Mouse (Mus musculus) liver, embryonic 12.5 days (tissue): ENCODE data around the gene Afmid. TPM values are rescaled to one million over a fixed set of nuclear protein-coding genes. Genes with fewer than 3 reads are reported as not detected.
"Not testable (repeated sequence)": the region's sequence is repeated elsewhere in the genome, so short reads cannot be mapped to it uniquely, and the experiment has no call there.

Experiments used
- ATAC-seq: fragments of 200-750 bp; cut with Nextera tagmentation; 2 replicates; pipeline ENCODE4 v1.8.0; 2017; ENCODE audit warnings: moderate number of reproducible peaks, mild to moderate bottlenecking, moderate library complexity
- H3K27ac ChIP-seq: fragments of 300-500 bp; sonication (generic); 2 replicates; pipeline ENCODE4 v1.5.1; 2016; ENCODE audit warnings: mild to moderate bottlenecking
- H3K27me3 ChIP-seq: fragments of 300-500 bp; sonication (generic); replicated peaks from 2 replicates; pipeline ENCODE4 v1.6.1; 2016; ENCODE audit warnings: mild to moderate bottlenecking, moderate library complexity
- H3K36me3 ChIP-seq: fragments of 300-500 bp; sonication (generic); 2 replicates; pipeline ENCODE4 v1.6.1; 2016; ENCODE audit warnings: mild to moderate bottlenecking, moderate library complexity
- H3K4me1 ChIP-seq: fragments of 300-500 bp; sonication (generic); 2 replicates; pipeline ENCODE4 v1.6.1; 2016
- H3K4me2 ChIP-seq: fragments of 300-500 bp; sonication (generic); 2 replicates; pipeline ENCODE4 v1.6.1; 2016; ENCODE audit warnings: mild to moderate bottlenecking, moderate library complexity
- H3K4me3 ChIP-seq: fragments of 300-500 bp; sonication (generic); 2 replicates; pipeline ENCODE4 v1.5.1; 2016; ENCODE audit warnings: mild to moderate bottlenecking, moderate library complexity
- H3K9ac ChIP-seq: fragments of 300-500 bp; sonication (generic); 2 replicates; pipeline ENCODE4 v1.6.1; 2016; ENCODE audit warnings: mild to moderate bottlenecking, moderate library complexity
- H3K9me3 ChIP-seq: fragments of 300-500 bp; sonication (generic); replicated peaks from 2 replicates; pipeline ENCODE4 v1.6.1; 2016; ENCODE audit warnings: mild to moderate bottlenecking, moderate library complexity
- WGBS: fragments of 180-500 bp; shearing (Covaris S2); methylation state at CpG from one replicate; pipeline ENCODE4 v1.1.7; 2016; ENCODE audit not compliant: insufficient replicate concordance; 5-methylcytosine and 5-hydroxymethylcytosine counted together
- polyA plus RNA-seq: library from polyadenylated mRNA; unstranded; fragments of >200 nt; fragmentation: Nextera tagmentation; extraction: Ambion mirVana; gene quantifications from 2 replicates; pipeline ENCODE4 v1.2.1, GENCODE M21; 2016

Gene Afmid
- polyA plus RNA-seq, 1 experiment from 2014 or later = 6.7 TPM

- ATAC-seq = no peak
- H3K27ac ChIP-seq = peak overlapping the region; percentile 87
- H3K36me3 ChIP-seq = peaks cover 11% of the 10 kb centered on the region
- no peak overlapping the region for H3K4me3 ChIP-seq
- WGBS = 56% methylated on average over 18 of the region's 18 CpGs
- peak overlapping the region; percentile 23; the same call in 1 of the 2 replicates for H3K9ac ChIP-seq
- H3K4me1 ChIP-seq = peaks cover 91% of the 10 kb centered on the region
- no peaks in the 10 kb centered on the region for H3K9me3 ChIP-seq
- H3K27me3 ChIP-seq = no peaks in the 10 kb centered on the region
- H3K4me2 ChIP-seq = peak overlapping the region; percentile 82
Observed at GRCm38 (mm10) chr11:117828149-117828887, 2.6 kb downstream of the Afmid start.

GRCm38 (mm10) chr11:117828888-117829604 is 3.3 kb downstream of the Afmid start:
- peak; percentile 43 for ATAC-seq
- H3K9me3 ChIP-seq = no peaks in the 10 kb centered on the region
- peaks cover 89% of the 10 kb centered on the region for H3K4me1 ChIP-seq
- H3K4me2 ChIP-seq = peak overlapping the region; percentile 82
- peak overlapping the region; percentile 87 for H3K27ac ChIP-seq
- 13% methylated on average over 9 of the region's 9 CpGs for WGBS
- no peaks in the 10 kb centered on the region for H3K27me3 ChIP-seq
- H3K4me3 ChIP-seq = no peak overlapping the region
- peaks cover 3% of the 10 kb centered on the region for H3K36me3 ChIP-seq
- H3K9ac ChIP-seq = peak overlapping the region; percentile 23

DNA sequence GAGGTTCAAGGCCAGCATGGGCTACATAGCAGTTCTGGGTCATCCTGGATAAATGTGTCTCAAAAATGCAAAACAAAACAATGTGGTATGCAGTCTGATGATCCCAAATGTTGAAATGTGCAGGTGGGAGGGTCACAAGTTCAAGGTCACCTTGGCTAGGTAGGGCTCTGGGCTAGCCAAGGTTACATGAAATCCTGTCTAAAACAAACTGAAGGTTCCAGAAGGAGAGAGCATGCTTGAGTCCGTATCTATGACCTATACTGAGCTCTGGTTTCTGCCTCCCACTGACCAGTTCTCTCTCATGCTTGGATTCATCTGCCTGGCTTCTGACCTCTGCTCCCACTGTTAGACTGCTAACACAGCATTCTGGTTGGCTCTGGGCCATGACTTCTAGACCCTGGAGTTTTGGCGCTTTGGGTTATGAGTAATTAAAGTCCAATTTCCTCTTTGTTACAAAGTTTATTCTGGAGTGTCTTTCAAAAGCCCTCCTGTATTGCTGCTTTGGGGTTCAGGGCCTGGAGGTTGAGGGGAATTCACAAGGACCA is 4.0 kb downstream of the Afmid start:
- Histone ChIP-seq H3K4me1 (peaks cover 91% of the 10 kb centered on the region), H3K27me3 (no peaks in the 10 kb centered on the region), H3K9ac (peak overlapping the region; percentile 23; the same call in 1 of the 2 replicates), H3K4me3 (no peak overlapping the region), H3K36me3 (no peaks in the 10 kb centered on the region), H3K27ac (peak overlapping the region; percentile 87), H3K9me3 (no peaks in the 10 kb centered on the region), H3K4me2 (peak overlapping the region; percentile 82)
- no peak for ATAC-seq
- WGBS = 64% methylated on average over 2 of the region's 2 CpGs

DNA sequence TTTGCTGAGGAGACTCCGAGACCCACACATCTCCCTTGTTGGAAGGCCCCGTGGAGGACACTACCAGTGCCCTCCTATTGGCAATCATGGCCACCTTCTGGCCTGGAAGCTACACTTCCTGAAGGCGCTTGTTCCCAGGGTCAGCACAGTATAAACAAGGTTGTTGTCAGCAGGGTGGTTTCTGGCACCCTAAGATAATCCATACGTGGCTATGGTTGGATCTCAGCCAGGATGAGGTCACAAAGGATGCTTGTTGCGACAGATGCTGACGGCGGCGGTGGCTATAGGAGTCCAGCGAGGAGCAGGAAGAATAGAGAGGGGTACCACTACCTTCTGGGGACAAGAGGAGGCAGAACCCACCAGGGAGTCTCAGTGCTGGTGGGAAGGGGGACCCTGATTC is 4.7 kb downstream of the Afmid start:
- H3K9me3 ChIP-seq = no peaks in the 10 kb centered on the region
- H3K4me2 ChIP-seq = no peak overlapping the region
- H3K4me1 ChIP-seq = peaks cover 90% of the 10 kb centered on the region
- no peaks in the 10 kb centered on the region for H3K36me3 ChIP-seq
- no peak overlapping the region for H3K4me3 ChIP-seq
- WGBS = 68% methylated on average over 9 of the region's 9 CpGs
- H3K27ac ChIP-seq = peak overlapping the region; percentile 87
- H3K9ac ChIP-seq = no peak overlapping the region
- no peaks in the 10 kb centered on the region for H3K27me3 ChIP-seq
- no peak for ATAC-seq

DNA sequence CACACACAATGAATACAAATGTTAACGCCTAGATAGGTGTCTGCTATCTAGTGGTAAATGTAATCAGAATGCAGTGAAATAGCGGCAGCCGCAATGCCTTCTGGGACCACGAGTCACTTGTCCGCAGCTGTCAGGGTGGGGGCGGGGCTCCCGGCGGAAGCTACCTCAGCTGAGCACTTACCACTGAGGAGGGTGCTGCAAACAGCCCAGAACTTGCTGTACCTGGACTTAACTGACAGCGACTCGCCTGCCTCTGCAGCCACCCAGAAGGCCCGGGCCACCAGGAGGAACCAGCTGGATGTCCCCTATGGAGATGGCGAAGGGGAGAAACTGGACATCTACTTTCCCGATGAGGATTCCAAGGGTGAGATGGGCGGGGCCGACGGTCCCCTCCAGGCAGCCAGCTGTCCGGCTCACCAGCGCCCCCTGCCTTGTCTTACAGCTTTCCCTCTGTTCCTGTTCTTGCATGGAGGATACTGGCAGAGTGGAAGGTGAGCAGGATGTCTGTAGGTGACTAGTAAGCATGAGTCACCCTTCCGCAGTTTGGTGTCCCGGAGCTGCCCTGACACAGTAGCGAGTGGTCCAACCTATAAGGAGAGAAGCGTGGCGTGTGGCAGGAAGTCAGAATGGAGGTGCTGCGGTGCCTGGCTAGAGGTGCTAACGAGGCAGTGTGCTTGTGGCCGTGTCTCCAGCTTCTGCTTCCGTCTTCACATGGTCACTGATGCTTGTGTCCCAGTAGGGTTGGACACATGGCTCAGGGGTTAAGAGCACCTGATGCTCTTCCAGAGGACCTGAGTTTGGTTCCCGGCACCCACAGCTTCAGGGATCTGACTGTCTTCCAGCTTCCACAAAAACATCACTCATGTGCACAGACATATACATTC is 6.6 kb downstream of the Afmid start:
- Histone ChIP-seq H3K27ac (peak overlapping the region; percentile 75), H3K4me1 (peaks cover 92% of the 10 kb centered on the region), H3K36me3 (no peaks in the 10 kb centered on the region), H3K27me3 (no peaks in the 10 kb centered on the region), H3K9ac (peak overlapping the region; percentile 39), H3K4me3 (peak overlapping the region; percentile 53), H3K9me3 (no peaks in the 10 kb centered on the region), H3K4me2 (peak overlapping the region; percentile 70)
- 11% methylated on average over 28 of the region's 28 CpGs for WGBS
- peak; percentile 85 for ATAC-seq

GRCm38 (mm10) chr11:117833509-117833908 is 7.8 kb downstream of the Afmid start:
- ATAC-seq = not testable (repeated sequence)

GRCm38 (mm10) chr11:117834086-117834485 is 8.4 kb downstream of the Afmid start:
- H3K9ac ChIP-seq = no peak overlapping the region
- H3K4me1 ChIP-seq = peaks cover 92% of the 10 kb centered on the region
- ATAC-seq = no peak
- H3K4me3 ChIP-seq = no peak overlapping the region
- H3K9me3 ChIP-seq = no peaks in the 10 kb centered on the region
- H3K27me3 ChIP-seq = no peaks in the 10 kb centered on the region
- 84% methylated on average over 8 of the region's 8 CpGs for WGBS
- H3K27ac ChIP-seq = no peak overlapping the region
- no peaks in the 10 kb centered on the region for H3K36me3 ChIP-seq
- no peak overlapping the region for H3K4me2 ChIP-seq

More at GRCm38 (mm10) chr11:117833509-117833908, 7.8 kb downstream of the Afmid start:
- H3K4me3 ChIP-seq, H3K9ac ChIP-seq, H3K36me3 ChIP-seq, H3K4me2 ChIP-seq, H3K9me3 ChIP-seq, H3K27me3 ChIP-seq, H3K27ac ChIP-seq: not testable (repeated sequence)
- 72% methylated on average over 6 of the region's 6 CpGs for WGBS
- H3K4me1 ChIP-seq = peaks cover 92% of the 10 kb centered on the region

DNA sequence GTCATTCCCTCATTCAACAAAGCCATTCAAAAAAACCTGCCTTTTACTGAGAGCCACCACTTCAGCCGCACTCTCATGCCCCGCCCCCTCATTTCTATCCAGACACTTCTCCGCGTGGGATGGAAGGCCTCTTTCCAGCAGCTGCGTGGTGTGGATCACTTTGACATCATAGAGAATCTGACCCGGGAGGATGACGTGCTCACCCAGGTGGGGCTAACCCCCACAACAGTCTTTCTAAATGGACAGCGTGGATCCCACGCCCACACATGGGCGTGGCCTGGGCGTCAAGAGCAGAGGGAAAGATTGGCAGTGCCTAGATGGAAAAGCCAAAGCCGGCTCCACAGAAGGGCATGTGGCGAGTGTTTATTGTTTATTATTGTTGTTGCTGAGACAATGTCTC is 10.6 kb downstream of the Afmid start:
- no peak overlapping the region; the same call in 1 of the 2 replicates for H3K9ac ChIP-seq
- H3K4me2 ChIP-seq = peak overlapping the region; percentile 59
- H3K9me3 ChIP-seq = no peaks in the 10 kb centered on the region
- 0 out of 2 replicates have a peak overlapping the region, but pooled peaks have one; percentile 3 for H3K4me3 ChIP-seq
- WGBS = 25% methylated on average over 13 of the region's 13 CpGs
- no peaks in the 10 kb centered on the region for H3K27me3 ChIP-seq
- H3K36me3 ChIP-seq = no peaks in the 10 kb centered on the region
- peaks cover 92% of the 10 kb centered on the region for H3K4me1 ChIP-seq
- ATAC-seq = no peak
- peak overlapping the region; percentile 93 for H3K27ac ChIP-seq

- 31% methylated on average over 2 of the region's 2 CpGs for WGBS
- Histone ChIP-seq H3K9me3 (no peaks in the 10 kb centered on the region), H3K36me3 (no peaks in the 10 kb centered on the region), H3K4me3 (no peak overlapping the region), H3K4me1 (peaks cover 74% of the 10 kb centered on the region), H3K9ac (peak overlapping the region; percentile 45), H3K27ac (peak overlapping the region; percentile 93), H3K27me3 (no peaks in the 10 kb centered on the region), H3K4me2 (peak overlapping the region; percentile 57)
- peak; percentile 98 for ATAC-seq
Observed at GRCm38 (mm10) chr11:117838572-117838971, 12.8 kb downstream of the Afmid start.

GRCm38 (mm10) chr11:117839021-117839420 is 13.3 kb downstream of the Afmid start:
- H3K4me3 ChIP-seq = no peak overlapping the region
- peak overlapping the region; percentile 57 for H3K4me2 ChIP-seq
- H3K36me3 ChIP-seq = no peaks in the 10 kb centered on the region
- H3K9ac ChIP-seq = peak overlapping the region; percentile 45
- peaks cover 70% of the 10 kb centered on the region for H3K4me1 ChIP-seq
- no peak for ATAC-seq
- H3K9me3 ChIP-seq = no peaks in the 10 kb centered on the region
- WGBS = 43% methylated on average over 1 of the region's 1 CpGs
- H3K27ac ChIP-seq = peak overlapping the region; percentile 93
- no peaks in the 10 kb centered on the region for H3K27me3 ChIP-seq

- 59% methylated on average over 1 of the region's 1 CpGs for WGBS
- Histone ChIP-seq H3K9ac (peak overlapping the region; percentile 37; the same call in 1 of the 2 replicates), H3K36me3 (no peaks in the 10 kb centered on the region), H3K4me2 (no peak overlapping the region), H3K27ac (peak overlapping the region; percentile 57), H3K9me3 (no peaks in the 10 kb centered on the region), H3K4me3 (no peak overlapping the region), H3K4me1 (peaks cover 59% of the 10 kb centered on the region), H3K27me3 (no peaks in the 10 kb centered on the region)
- ATAC-seq = no peak
Observed at GRCm38 (mm10) chr11:117840910-117841309, 15.2 kb downstream of the Afmid start.
